Mouse (Mus musculus) frontal cortex, postnatal 10 days (tissue): ENCODE results near the gene Odf4.

Source experiments
- DNase-seq, 2 experiments: peaks; one replicate each; pipeline ENCODE4 v3.0.0; 2022; ENCODE audit warnings: low spot score in 2 of 2, mixed read lengths in 1 of 2

Gene Odf4

DNA sequence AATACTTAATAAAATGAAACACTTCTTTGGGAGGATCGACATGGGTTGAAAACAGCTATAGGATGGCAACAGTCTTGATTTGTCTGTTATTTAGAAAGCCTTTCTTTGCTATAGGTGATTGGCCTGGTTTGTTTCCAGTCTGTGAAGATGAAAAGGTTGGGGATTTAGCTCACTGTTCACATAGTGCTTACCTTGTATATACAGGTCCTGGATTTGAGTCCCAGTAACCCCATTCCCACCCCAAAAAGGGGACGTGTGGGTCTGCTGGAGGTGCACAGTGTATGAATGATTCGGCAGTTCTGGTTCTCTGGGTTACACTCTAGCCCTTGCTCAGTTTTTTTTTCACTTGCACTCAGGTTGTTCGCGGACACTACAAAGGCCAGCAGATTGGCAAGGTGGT lies 24.1 kb downstream of the Odf4 start:
- DNase-seq, result no peak

- no peak for DNase-seq
These were observed 24.5 kb downstream of the Odf4 start for GRCm38 (mm10) chr11:68902367-68902766.

DNA sequence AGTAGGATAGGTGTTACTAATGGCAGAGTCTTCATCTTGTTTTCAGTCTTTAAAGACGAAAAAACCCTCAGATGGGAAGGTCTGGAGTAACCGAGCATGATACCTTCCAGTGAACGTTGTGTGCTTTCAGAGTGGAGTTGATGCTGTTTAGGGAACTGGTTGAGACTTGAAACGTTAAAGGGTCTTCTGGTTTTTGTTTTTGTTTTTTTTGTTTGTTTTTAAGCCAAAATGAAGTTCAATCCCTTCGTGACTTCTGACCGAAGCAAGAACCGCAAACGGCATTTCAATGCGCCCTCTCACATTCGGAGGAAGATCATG lies 24.9 kb downstream of the Odf4 start:
- DNase-seq, result no peak

DNA sequence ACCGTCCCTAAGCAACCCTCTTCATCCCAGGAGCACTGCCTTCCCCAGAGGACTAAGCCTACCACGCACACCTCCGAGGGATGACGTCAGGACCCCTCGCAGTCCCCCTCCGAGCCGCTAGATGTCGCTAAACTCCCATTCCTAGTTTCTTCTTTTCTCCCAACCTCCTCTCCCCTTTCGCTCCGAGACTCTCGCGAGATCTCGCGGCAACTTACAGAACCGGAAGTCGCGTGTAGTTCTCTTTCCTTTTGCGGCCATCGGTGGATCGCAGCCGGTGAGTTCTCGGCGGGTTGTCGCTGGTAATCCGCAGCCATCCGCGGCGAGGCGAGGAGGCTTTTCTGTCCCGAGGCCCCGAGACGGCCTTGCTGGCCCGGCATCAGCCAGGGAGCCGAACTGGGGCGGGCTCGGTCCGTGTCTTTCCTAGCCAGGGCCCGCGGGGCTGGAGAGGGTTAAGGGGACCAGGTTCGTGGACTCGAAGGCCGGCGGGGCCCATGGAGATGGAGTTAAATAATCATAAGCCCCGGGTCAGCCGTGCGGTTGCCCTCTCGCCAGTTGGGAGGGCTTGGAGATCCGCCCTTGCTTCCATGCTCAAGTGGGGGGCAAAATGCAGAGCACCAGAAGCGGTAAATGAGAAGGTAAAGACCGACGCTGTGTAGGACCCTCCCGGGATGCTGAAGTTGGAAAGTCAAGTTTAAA lies 25.4 kb downstream of the Odf4 start, which contains the start of gene Rpl26:
Rpl26 (plus strand) TSS at position 233 of the 696 bp plus-strand sequence.
- DNase-seq, result peak; percentile 95 to 98

- no peak for DNase-seq
These were observed 26.1 kb downstream of the Odf4 start for GRCm38 (mm10) chr11:68900519-68901350.

GRCm38 (mm10) chr11:68899815-68900214 lies 27.1 kb downstream of the Odf4 start:
- DNase-seq, result no peak

GRCm38 (mm10) chr11:68898790-68899189 lies 28.1 kb downstream of the Odf4 start:
- no peak for DNase-seq

DNA sequence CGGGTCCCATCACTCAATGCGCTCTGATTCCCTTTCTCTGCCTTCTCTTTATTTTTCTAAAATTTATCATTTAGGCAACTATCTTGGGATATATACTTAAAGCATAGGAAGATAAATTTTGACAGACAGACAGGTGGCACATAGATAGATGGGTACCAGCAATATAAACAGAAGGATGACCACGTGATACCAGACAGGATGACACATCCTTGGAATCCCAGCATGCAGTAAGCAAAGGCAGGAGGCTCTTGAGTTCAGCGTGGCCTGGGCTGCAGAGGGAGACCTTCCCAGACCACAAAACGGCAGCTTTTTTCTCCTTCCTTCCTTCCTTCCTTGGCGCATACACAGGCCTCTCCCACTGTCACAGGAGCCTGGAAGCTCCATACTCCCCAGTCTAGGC lies 29.0 kb downstream of the Odf4 start:
- DNase-seq, result no peak

GRCm38 (mm10) chr11:68897120-68897519 lies 29.8 kb downstream of the Odf4 start:
- DNase-seq, result no peak

DNA sequence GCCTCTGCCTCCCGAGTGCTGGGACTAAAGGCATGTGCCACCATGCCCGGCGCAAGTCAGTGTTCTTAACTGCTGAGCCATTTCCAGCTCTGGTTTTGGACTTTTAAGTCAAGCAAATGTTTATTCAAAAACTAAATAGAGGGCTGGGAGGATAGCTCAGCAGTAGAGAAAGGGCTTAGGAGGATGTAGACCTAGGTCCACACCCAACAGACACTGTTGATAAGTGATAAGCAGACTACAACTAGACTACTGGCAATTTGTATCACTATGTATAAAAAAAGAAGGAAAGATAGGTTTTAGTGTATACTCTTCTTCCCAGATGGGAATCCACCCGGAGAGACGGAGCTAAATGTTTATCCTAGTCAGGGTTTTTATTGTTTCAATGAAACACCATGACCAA lies 30.6 kb downstream of the Odf4 start:
- DNase-seq, result no peak

GRCm38 (mm10) chr11:68893911-68894464 lies 32.9 kb downstream of the Odf4 start:
- DNase-seq, result no peak

- no peak for DNase-seq
These were observed 34.5 kb downstream of the Odf4 start for GRCm38 (mm10) chr11:68892233-68892832.

DNA sequence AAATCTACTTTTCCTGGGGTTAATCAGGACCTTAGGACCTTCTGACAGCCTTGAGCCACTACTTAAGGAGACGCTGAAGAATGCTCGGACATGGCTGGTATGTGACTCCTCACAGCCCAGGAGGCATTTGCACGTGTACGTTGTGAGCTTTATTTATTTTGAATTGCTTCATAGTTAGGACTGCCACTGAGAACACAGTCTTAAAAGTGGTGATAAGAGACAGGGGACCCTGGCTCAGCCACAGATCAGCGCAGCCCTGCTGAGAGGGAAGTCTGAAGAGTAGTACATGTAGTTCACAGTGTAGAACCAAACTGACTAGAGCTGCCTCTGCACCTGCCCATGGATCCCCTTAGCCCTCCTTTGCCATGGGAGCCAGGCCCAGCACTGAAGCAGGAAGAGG lies 35.1 kb downstream of the Odf4 start:
- DNase-seq, result no peak

DNA sequence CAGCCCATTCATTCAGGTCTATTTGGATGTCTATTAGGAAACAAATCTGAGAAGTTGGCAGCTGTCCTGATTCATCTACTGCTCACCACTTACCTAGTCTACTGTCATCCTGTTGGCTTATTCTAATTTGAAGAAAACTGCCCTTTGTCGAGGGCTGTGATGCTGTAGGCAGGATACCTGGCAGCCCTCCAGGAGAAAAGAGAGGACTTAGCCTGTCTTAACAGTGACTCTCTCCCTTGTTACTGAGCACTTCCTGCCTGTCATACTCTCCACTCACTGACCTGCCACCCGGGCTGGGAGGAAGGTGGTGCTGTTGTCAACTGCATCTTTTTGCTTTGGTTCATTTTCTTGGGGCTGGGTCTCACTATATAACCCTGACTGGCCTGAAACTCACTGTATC lies 36.3 kb downstream of the Odf4 start:
- DNase-seq, result no peak

DNA sequence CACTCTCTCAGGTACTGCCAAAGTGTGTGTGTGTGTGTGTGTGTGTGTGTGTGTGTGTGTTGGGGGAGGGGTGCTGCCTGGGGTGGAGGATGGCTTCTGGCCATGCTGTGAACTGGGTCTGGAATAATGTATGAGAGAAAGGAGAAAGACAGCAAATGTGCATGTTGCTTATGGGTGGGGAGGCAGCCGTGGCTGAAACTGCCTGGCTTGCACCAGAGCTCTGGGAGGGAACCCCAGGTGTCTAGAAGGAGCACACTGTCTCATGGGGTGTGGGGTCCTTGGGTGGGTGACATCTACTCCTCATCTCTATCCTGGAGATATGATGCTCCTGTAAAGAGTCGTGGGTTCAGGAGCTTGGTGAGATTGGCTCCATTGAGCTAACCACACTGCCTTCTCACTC lies 38.2 kb downstream of the Odf4 start:
- no peak for DNase-seq

GRCm38 (mm10) chr11:68888253-68888652 lies 38.6 kb downstream of the Odf4 start, which contains the start of gene Rnf222:
TSS of gene Rnf222 (plus strand) at chr11:68888553.
- DNase-seq, result no peak

DNA sequence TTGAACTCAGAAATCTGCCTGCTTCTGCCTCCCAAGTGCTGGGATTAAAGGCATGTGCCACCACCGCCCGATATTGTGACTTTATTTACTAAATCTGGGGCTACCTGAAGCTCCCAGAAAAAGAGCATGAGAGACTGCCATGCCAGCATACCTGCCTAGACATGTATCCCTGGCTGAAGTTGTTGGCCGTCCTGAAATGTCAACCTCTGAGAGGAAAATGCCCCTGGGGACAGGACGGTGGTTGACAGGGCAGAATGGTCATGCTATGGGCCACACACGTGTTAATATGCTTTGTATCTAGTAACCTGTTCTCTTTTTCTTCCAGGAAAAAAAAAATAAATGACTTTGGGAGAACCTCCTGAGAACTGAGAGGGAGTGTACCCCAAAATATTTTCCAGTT lies 40.8 kb downstream of the Odf4 start:
- no peak for DNase-seq

DNA sequence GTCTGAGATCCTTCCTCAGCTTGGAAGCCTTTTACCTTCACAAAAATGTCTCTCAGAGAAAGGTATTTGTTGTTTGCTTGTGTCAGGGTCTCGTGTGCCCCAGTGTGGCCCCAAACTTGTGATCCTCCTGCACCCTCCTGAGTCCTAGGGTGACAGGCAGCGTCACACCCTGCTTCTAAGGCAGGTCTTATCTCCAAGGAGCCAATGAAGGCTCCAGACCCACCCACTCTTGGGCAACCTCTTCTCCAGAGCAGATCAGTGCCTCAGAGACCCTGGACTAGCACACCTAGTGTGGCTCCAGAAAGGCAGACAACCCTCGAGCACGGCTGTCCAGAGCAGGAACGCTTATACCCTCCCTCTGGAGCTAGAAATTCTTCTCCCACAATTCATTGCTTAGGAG lies 42.5 kb downstream of the Odf4 start:
- DNase-seq, result no peak

DNA sequence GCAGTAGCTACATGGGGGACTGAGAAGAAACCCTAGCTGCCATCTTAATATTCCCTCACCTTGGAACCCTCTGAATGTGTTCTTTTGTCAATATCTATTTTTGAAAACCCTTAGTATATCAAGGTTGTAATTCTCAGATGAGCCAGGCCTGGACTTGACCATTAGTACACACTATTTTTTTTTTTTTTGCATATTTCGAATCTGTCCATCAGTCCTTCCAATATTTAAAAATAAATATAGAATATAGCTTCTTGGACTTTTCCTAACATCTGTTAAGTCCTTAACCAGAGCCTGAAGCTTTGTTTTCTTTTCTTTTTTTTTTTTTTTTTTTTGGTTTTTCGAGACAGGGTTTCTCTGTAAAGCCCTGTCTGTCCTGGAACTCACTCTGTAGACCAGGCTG lies 43.0 kb downstream of the Odf4 start:
- DNase-seq, result no peak

DNA sequence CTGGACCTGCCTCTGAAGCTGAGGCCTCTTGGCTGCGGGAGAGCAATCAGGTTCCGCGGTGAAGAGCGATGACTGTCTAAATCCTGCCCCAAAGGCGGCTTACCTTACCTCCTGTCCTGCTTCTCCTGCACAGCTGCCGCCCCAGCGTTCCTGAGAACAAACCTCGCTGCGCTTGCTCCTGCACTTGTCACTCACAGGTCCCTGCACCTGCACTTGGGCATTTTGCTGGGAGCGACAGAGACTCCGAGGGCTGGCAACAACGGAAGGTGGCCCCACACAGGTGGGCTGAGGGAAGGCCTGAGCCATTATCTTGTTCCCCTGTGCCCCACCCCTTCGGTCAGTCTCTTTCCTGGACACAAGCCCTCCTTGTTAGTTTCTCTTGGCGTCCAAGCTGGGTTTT lies 44.8 kb downstream of the Odf4 start:
- no peak for DNase-seq

DNA sequence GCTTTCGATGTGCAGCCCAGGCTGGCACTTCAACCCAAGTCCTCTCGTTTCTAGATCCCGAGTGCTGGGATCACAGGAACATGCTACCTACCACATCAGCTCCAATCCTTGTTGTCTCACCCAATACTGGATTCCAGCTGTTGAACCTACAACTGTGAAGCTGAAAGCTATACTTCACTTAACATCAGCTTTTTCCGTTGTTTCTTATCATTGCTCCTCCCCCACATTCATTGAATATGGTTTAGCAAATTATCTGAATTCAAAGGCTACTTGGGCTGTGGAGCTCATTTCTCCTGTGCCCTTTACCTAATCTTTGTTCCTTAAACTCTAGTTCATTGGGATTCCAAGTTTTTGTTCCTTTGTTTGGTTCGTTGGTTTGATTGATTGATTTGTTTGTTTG lies 48.1 kb downstream of the Odf4 start:
- DNase-seq, result no peak

- no peak for DNase-seq
These were observed 52.0 kb downstream of the Odf4 start for GRCm38 (mm10) chr11:68874841-68875240.
